Mouse (Mus musculus) embryo, embryonic 10 days (tissue): ENCODE measurements around the gene Cga.
"Not testable (repeated sequence)": the region's sequence is repeated elsewhere in the genome, so short reads cannot be mapped to it uniquely, and the experiment has no call there.

Experiments used
- DNase-seq: peaks from one replicate; pipeline ENCODE4 v3.0.0-alpha.2; 2015; ENCODE audit warnings: low spot score

The Cga gene

GRCm38 (mm10) chr4:34889812-34890185, 3.8 kb upstream of the Cga start:
- no peak for DNase-seq

GRCm38 (mm10) chr4:34898497-34898896, 4.9 kb downstream of the Cga start:
- DNase-seq = no peak

- DNase-seq = no peak
These were observed 5.7 kb downstream of the Cga start for GRCm38 (mm10) chr4:34899322-34899721.

- no peak for DNase-seq
These were observed 6.6 kb downstream of the Cga start for GRCm38 (mm10) chr4:34900155-34900554.

GRCm38 (mm10) chr4:34901166-34901565, 7.6 kb downstream of the Cga start:
- DNase-seq = no peak

GRCm38 (mm10) chr4:34901582-34901981, 8.0 kb downstream of the Cga start:
- not testable (repeated sequence) for DNase-seq

- no peak for DNase-seq
These were observed 11.8 kb downstream of the Cga start for GRCm38 (mm10) chr4:34905396-34905795.

- no peak for DNase-seq
These were observed 12.6 kb downstream of the Cga start for GRCm38 (mm10) chr4:34906151-34906550.

- peak; percentile 37 for DNase-seq
These were observed 13.4 kb downstream of the Cga start for GRCm38 (mm10) chr4:34907026-34907425.

GRCm38 (mm10) chr4:34908127-34908526, 14.5 kb downstream of the Cga start:
- DNase-seq = no peak

- no peak for DNase-seq
These were observed 17.8 kb downstream of the Cga start for GRCm38 (mm10) chr4:34911401-34911800.

- DNase-seq = no peak
These were observed 18.6 kb downstream of the Cga start for GRCm38 (mm10) chr4:34912171-34912570.

- no peak for DNase-seq
These were observed 23.8 kb downstream of the Cga start for GRCm38 (mm10) chr4:34917400-34917799.

- peak; percentile 86 for DNase-seq
These were observed 28.7 kb downstream of the Cga start for GRCm38 (mm10) chr4:34922177-34922870.

- DNase-seq = not testable (repeated sequence)
These were observed 34.8 kb downstream of the Cga start for GRCm38 (mm10) chr4:34928386-34928785.

GRCm38 (mm10) chr4:34941046-34941445, 47.5 kb downstream of the Cga start:
- DNase-seq = no peak

GRCm38 (mm10) chr4:34947181-34947580, 53.6 kb downstream of the Cga start:
- DNase-seq = no peak

GRCm38 (mm10) chr4:34953716-34954115, 60.1 kb downstream of the Cga start:
- no peak for DNase-seq
